Mouse (Mus musculus) CD4-positive helper T cell, adult 2 months (primary cell): ENCODE measurements around the gene Selenos.

Experiments used
- DNase-seq: peaks from one replicate; pipeline ENCODE4 v3.0.0-alpha.2; 2012; ENCODE audit warnings: low read depth, missing footprints, low spot score

Gene Selenos

GRCm38 (mm10) chr7:66079364-66080230 is at the start of gene Selenos:
Selenos (plus strand) TSS chr7:66079649.
- peak; percentile 98 for DNase-seq

GRCm38 (mm10) chr7:66036809-66037208 is 42.6 kb upstream of the Selenos start:
- DNase-seq, result no peak

- DNase-seq, result no peak
Measured at GRCm38 (mm10) chr7:66038261-66038660, 41.2 kb upstream of the Selenos start.

GRCm38 (mm10) chr7:66038730-66039129 is 40.7 kb upstream of the Selenos start:
- no peak for DNase-seq

- no peak for DNase-seq
Measured at GRCm38 (mm10) chr7:66040026-66040814, 39.2 kb upstream of the Selenos start.

- DNase-seq, result no peak
Measured at GRCm38 (mm10) chr7:66043552-66044459, 35.6 kb upstream of the Selenos start, which contains the start of gene Gm45213. Gm45213 (plus strand) TSS chr7:66043602.

- no peak for DNase-seq
Measured at GRCm38 (mm10) chr7:66044617-66045016, 34.8 kb upstream of the Selenos start.

- DNase-seq, result no peak
Measured at GRCm38 (mm10) chr7:66046921-66047918, 32.2 kb upstream of the Selenos start.

- no peak for DNase-seq
Measured at GRCm38 (mm10) chr7:66047975-66048374, 31.5 kb upstream of the Selenos start.

GRCm38 (mm10) chr7:66048446-66049230 is 30.8 kb upstream of the Selenos start:
- no peak for DNase-seq

- no peak for DNase-seq
Measured at GRCm38 (mm10) chr7:66053946-66054483, 25.4 kb upstream of the Selenos start.

- peak; percentile 14 for DNase-seq
Measured at GRCm38 (mm10) chr7:66055356-66055755, 24.1 kb upstream of the Selenos start.

- no peak for DNase-seq
Measured at GRCm38 (mm10) chr7:66058703-66059102, 20.7 kb upstream of the Selenos start, which contains the start of gene Snrpa1. Snrpa1 (plus strand) TSS chr7:66059003.

- peak; percentile 89 for DNase-seq
Measured at GRCm38 (mm10) chr7:66060066-66060956, 19.1 kb upstream of the Selenos start.

GRCm38 (mm10) chr7:66061057-66061456 is 18.4 kb upstream of the Selenos start:
- peak; percentile 12 for DNase-seq

- no peak for DNase-seq
Measured at GRCm38 (mm10) chr7:66076411-66076810, 3.0 kb upstream of the Selenos start.

- DNase-seq, result peak; percentile 24
Measured at GRCm38 (mm10) chr7:66080231-66080613, 773 bp downstream of the Selenos start.

- no peak for DNase-seq
Measured at GRCm38 (mm10) chr7:66083757-66084156, 4.3 kb downstream of the Selenos start.
